Mouse (Mus musculus) adrenal gland, postnatal 4 days (tissue): ENCODE measurements around the gene Adcy5. TPM values are rescaled to one million over a fixed set of nuclear protein-coding genes. Genes with fewer than 3 reads are reported as not detected.

Experiments used
- DNase-seq, 2 experiments: peaks; one replicate each; pipeline ENCODE4 v3.0.0; 2021 to 2022; ENCODE audit warnings: low spot score in 2 of 2, mixed read lengths in 2 of 2
- total RNA-seq, 2 experiments: library from RNA; stranded (reverse); gene quantifications; 2 replicates each; pipeline ENCODE4 v1.2.3; 2021

The Adcy5 gene
- total RNA-seq, 2 experiments from 2014 or later = 11.7 to 12.1 TPM

- peak in 1 of 2 experiments; percentile 13 for DNase-seq
Measured at GRCm38 (mm10) chr16:35155391-35156305, 971 bp downstream of the Adcy5 start.

GRCm38 (mm10) chr16:35156306-35156695 is 1.6 kb downstream of the Adcy5 start:
- DNase-seq = peak; percentile 10 to 22

- no peak for DNase-seq
Measured at GRCm38 (mm10) chr16:35156832-35157231, 2.2 kb downstream of the Adcy5 start.

GRCm38 (mm10) chr16:35159532-35159931 is 4.9 kb downstream of the Adcy5 start:
- DNase-seq = no peak

GRCm38 (mm10) chr16:35159991-35160390 is 5.3 kb downstream of the Adcy5 start:
- no peak for DNase-seq

GRCm38 (mm10) chr16:35164361-35165224 is 9.9 kb downstream of the Adcy5 start:
- DNase-seq = no peak

- DNase-seq = no peak
Measured at GRCm38 (mm10) chr16:35165361-35165760, 10.7 kb downstream of the Adcy5 start.

- no peak for DNase-seq
Measured at GRCm38 (mm10) chr16:35165788-35166187, 11.1 kb downstream of the Adcy5 start.

GRCm38 (mm10) chr16:35169431-35169830 is 14.8 kb downstream of the Adcy5 start:
- no peak for DNase-seq

GRCm38 (mm10) chr16:35172195-35172594 is 17.5 kb downstream of the Adcy5 start:
- DNase-seq = no peak

- no peak for DNase-seq
Measured at GRCm38 (mm10) chr16:35178516-35178915, 23.8 kb downstream of the Adcy5 start.

- DNase-seq = peak; percentile 37 to 60
Measured at GRCm38 (mm10) chr16:35179082-35179481, 24.4 kb downstream of the Adcy5 start.

GRCm38 (mm10) chr16:35183161-35183560 is 28.5 kb downstream of the Adcy5 start:
- DNase-seq = no peak

- DNase-seq = no peak
Measured at GRCm38 (mm10) chr16:35188111-35188510, 33.4 kb downstream of the Adcy5 start.

- DNase-seq = no peak
Measured at GRCm38 (mm10) chr16:35189420-35190141, 34.9 kb downstream of the Adcy5 start.

GRCm38 (mm10) chr16:35190777-35191176 is 36.1 kb downstream of the Adcy5 start:
- no peak for DNase-seq

GRCm38 (mm10) chr16:35191271-35191670 is 36.6 kb downstream of the Adcy5 start:
- DNase-seq = no peak

- no peak for DNase-seq
Measured at GRCm38 (mm10) chr16:35192471-35192870, 37.8 kb downstream of the Adcy5 start.

- DNase-seq = no peak
Measured at GRCm38 (mm10) chr16:35193357-35193756, 38.7 kb downstream of the Adcy5 start.

- DNase-seq = no peak
Measured at GRCm38 (mm10) chr16:35199721-35200431, 45.2 kb downstream of the Adcy5 start.
